Mouse (Mus musculus): ENCODE measurements around the gene Hopx. TPM values are rescaled to one million over a fixed set of nuclear protein-coding genes. Genes with fewer than 3 reads are reported as not detected.

Hopx gene
- polyA plus RNA-seq, 1 experiment from 2014 or later: 14.4 TPM

- H3K9ac ChIP-seq: no peak overlapping the region
- no peak overlapping the region for H3K4me3 ChIP-seq
- 59% methylated on average over 7 of the region's 7 CpGs for WGBS
- H3K4me2 ChIP-seq: no peak overlapping the region
- no peaks in the 10 kb centered on the region for H3K9me3 ChIP-seq (replicated peaks)
- H3K27me3 ChIP-seq (replicated peaks): no peaks in the 10 kb centered on the region
- no peak overlapping the region for H3K27ac ChIP-seq (ENCODE audit: poor library complexity, severe bottlenecking)
- ATAC-seq (ENCODE audit: insufficient number of reproducible peaks, low FRiP score): no peak
- H3K36me3 ChIP-seq: no peaks in the 10 kb centered on the region
- peaks cover 58% of the 10 kb centered on the region for H3K4me1 ChIP-seq (replicated peaks)
Observed at GRCm38 (mm10) chr5:77120701-77121100, 5.8 kb upstream of the Hopx start.

- peak; percentile 75 for ATAC-seq (ENCODE audit: insufficient number of reproducible peaks, low FRiP score)
- Histone ChIP-seq H3K4me3 (no peak overlapping the region), H3K4me2 (no peak overlapping the region), H3K4me1 (replicated peaks) (peaks cover 61% of the 10 kb centered on the region), H3K27ac (ENCODE audit: poor library complexity, severe bottlenecking) (no peak overlapping the region), H3K9me3 (replicated peaks) (no peaks in the 10 kb centered on the region), H3K36me3 (no peaks in the 10 kb centered on the region), H3K9ac (no peak overlapping the region), H3K27me3 (replicated peaks) (no peaks in the 10 kb centered on the region)
- 81% methylated on average over 19 of the region's 19 CpGs for WGBS
Observed at GRCm38 (mm10) chr5:77119475-77120422, 4.8 kb upstream of the Hopx start.

GRCm38 (mm10) chr5:77115732-77116131 is 811 bp upstream of the Hopx start:
- Histone ChIP-seq H3K4me2 (no peak overlapping the region), H3K9me3 (replicated peaks) (no peaks in the 10 kb centered on the region), H3K27me3 (replicated peaks) (no peaks in the 10 kb centered on the region), H3K4me3 (no peak overlapping the region), H3K4me1 (replicated peaks) (peaks cover 41% of the 10 kb centered on the region), H3K36me3 (no peaks in the 10 kb centered on the region), H3K27ac (ENCODE audit: poor library complexity, severe bottlenecking) (peak overlapping the region; percentile 95), H3K9ac (0 out of 2 replicates have a peak overlapping the region, but pooled peaks have one; percentile 11)
- WGBS: 69% methylated on average over 9 of the region's 9 CpGs
- ATAC-seq (ENCODE audit: insufficient number of reproducible peaks, low FRiP score): no peak

GRCm38 (mm10) chr5:77113773-77114172 is 1.1 kb downstream of the Hopx start:
- peak overlapping the region; percentile 49 for H3K4me3 ChIP-seq
- H3K4me1 ChIP-seq (replicated peaks): peaks cover 38% of the 10 kb centered on the region
- H3K9ac ChIP-seq: peak overlapping the region; percentile 72
- no peak for ATAC-seq (ENCODE audit: insufficient number of reproducible peaks, low FRiP score)
- peak overlapping the region; percentile 95 for H3K27ac ChIP-seq (ENCODE audit: poor library complexity, severe bottlenecking)
- H3K4me2 ChIP-seq: peak overlapping the region; percentile 66
- H3K36me3 ChIP-seq: peaks cover 6% of the 10 kb centered on the region
- WGBS: 47% methylated on average over 3 of the region's 3 CpGs
- no peaks in the 10 kb centered on the region for H3K27me3 ChIP-seq (replicated peaks)
- no peaks in the 10 kb centered on the region for H3K9me3 ChIP-seq (replicated peaks)

GRCm38 (mm10) chr5:77112066-77112465 is 2.9 kb downstream of the Hopx start:
- no peaks in the 10 kb centered on the region for H3K9me3 ChIP-seq (replicated peaks)
- no peak for ATAC-seq (ENCODE audit: insufficient number of reproducible peaks, low FRiP score)
- H3K4me3 ChIP-seq: peak overlapping the region; percentile 39
- H3K27me3 ChIP-seq (replicated peaks): no peaks in the 10 kb centered on the region
- H3K9ac ChIP-seq: peak overlapping the region; percentile 66
- peaks cover 35% of the 10 kb centered on the region for H3K4me1 ChIP-seq (replicated peaks)
- peaks cover 6% of the 10 kb centered on the region for H3K36me3 ChIP-seq
- 0 out of 2 replicates have a peak overlapping the region, but pooled peaks have one; percentile 30 for H3K27ac ChIP-seq (ENCODE audit: poor library complexity, severe bottlenecking)
- WGBS: 61% methylated on average over 2 of the region's 2 CpGs
- peak overlapping the region; percentile 71 for H3K4me2 ChIP-seq

- Histone ChIP-seq H3K9me3 (replicated peaks) (no peaks in the 10 kb centered on the region), H3K27ac (ENCODE audit: poor library complexity, severe bottlenecking) (no peak overlapping the region), H3K4me1 (replicated peaks) (peaks cover 35% of the 10 kb centered on the region), H3K9ac (no peak overlapping the region), H3K4me2 (no peak overlapping the region), H3K36me3 (peaks cover 6% of the 10 kb centered on the region), H3K27me3 (replicated peaks) (no peaks in the 10 kb centered on the region), H3K4me3 (no peak overlapping the region)
- no peak for ATAC-seq (ENCODE audit: insufficient number of reproducible peaks, low FRiP score)
- WGBS: 72% methylated on average over 2 of the region's 2 CpGs
Observed at GRCm38 (mm10) chr5:77109814-77110213, 5.1 kb downstream of the Hopx start.

- ATAC-seq (ENCODE audit: insufficient number of reproducible peaks, low FRiP score): no peak
- Histone ChIP-seq H3K27me3 (replicated peaks) (no peaks in the 10 kb centered on the region), H3K27ac (ENCODE audit: poor library complexity, severe bottlenecking) (no peak overlapping the region; the same call in 1 of the 2 replicates), H3K4me3 (no peak overlapping the region), H3K4me1 (replicated peaks) (peaks cover 36% of the 10 kb centered on the region), H3K9me3 (replicated peaks) (no peaks in the 10 kb centered on the region), H3K9ac (no peak overlapping the region), H3K4me2 (no peak overlapping the region), H3K36me3 (peaks cover 6% of the 10 kb centered on the region)
- WGBS: 94% methylated on average over 6 of the region's 6 CpGs
Observed at GRCm38 (mm10) chr5:77108806-77109205, 6.1 kb downstream of the Hopx start.

- Histone ChIP-seq H3K9ac (no peak overlapping the region), H3K4me1 (replicated peaks) (peaks cover 44% of the 10 kb centered on the region), H3K4me3 (no peak overlapping the region), H3K9me3 (replicated peaks) (no peaks in the 10 kb centered on the region), H3K36me3 (peaks cover 10% of the 10 kb centered on the region), H3K27me3 (replicated peaks) (no peaks in the 10 kb centered on the region), H3K4me2 (no peak overlapping the region), H3K27ac (ENCODE audit: poor library complexity, severe bottlenecking) (no peak overlapping the region)
- ATAC-seq (ENCODE audit: insufficient number of reproducible peaks, low FRiP score): no peak
- WGBS: 88% methylated on average over 11 of the region's 11 CpGs
Observed at GRCm38 (mm10) chr5:77107146-77107822, 7.6 kb downstream of the Hopx start.

- no peak for ATAC-seq (ENCODE audit: insufficient number of reproducible peaks, low FRiP score)
- no peaks in the 10 kb centered on the region for H3K27me3 ChIP-seq (replicated peaks)
- H3K9ac ChIP-seq: 0 out of 2 replicates have a peak overlapping the region, but pooled peaks have one; percentile 27
- no peaks in the 10 kb centered on the region for H3K9me3 ChIP-seq (replicated peaks)
- H3K36me3 ChIP-seq: 0 out of 2 replicates have a peak, but pooled peaks cover 4% of the 10 kb centered on the region
- no peak overlapping the region for H3K4me2 ChIP-seq
- H3K4me3 ChIP-seq: no peak overlapping the region
- 81% methylated on average over 15 of the region's 15 CpGs for WGBS
- H3K4me1 ChIP-seq (replicated peaks): peaks cover 58% of the 10 kb centered on the region
- 0 out of 2 replicates have a peak overlapping the region, but pooled peaks have one; percentile 9 for H3K27ac ChIP-seq (ENCODE audit: poor library complexity, severe bottlenecking)
Observed at GRCm38 (mm10) chr5:77102522-77103365, 12.2 kb downstream of the Hopx start.

GRCm38 (mm10) chr5:77100691-77101090 is 14.2 kb downstream of the Hopx start:
- 82% methylated on average over 6 of the region's 6 CpGs for WGBS
- Histone ChIP-seq H3K27ac (ENCODE audit: poor library complexity, severe bottlenecking) (0 out of 2 replicates have a peak overlapping the region, but pooled peaks have one; percentile 44), H3K4me1 (replicated peaks) (peaks cover 73% of the 10 kb centered on the region), H3K4me2 (no peak overlapping the region), H3K36me3 (0 out of 2 replicates have a peak, but pooled peaks cover 4% of the 10 kb centered on the region), H3K9ac (no peak overlapping the region), H3K27me3 (replicated peaks) (no peaks in the 10 kb centered on the region), H3K9me3 (replicated peaks) (no peaks in the 10 kb centered on the region), H3K4me3 (no peak overlapping the region)
- ATAC-seq (ENCODE audit: insufficient number of reproducible peaks, low FRiP score): no peak
